Mouse (Mus musculus): ENCODE measurements around the gene Mrpl42. TPM values are rescaled to one million over a fixed set of nuclear protein-coding genes. Genes with fewer than 3 reads are reported as not detected.

The Mrpl42 gene
- polyA plus RNA-seq, 1 experiment: 141 TPM

DNA sequence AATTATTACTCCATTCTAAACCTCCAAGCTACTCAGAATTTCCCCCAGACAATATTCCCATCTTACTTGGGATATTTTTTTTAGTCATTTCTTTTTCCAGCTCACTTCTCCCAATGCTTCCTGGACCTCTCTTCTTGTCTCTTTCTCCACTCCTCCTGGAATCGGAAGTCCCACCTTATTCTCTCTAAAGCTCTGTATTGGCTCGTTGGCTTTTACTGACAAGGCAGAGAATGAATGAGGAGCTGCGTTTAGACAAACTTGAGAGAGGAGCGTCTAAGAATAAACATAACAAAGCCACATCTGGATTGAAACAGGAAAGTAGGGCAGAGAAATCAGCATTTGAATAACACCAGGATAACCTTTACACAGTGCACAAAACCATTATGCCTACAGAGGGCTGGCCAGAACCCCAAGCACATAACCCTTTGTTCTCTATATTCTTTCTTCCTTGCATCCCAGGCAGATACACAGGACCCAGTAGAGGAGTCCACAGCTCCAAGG is 40.6 kb downstream of the Mrpl42 start:
- no peak for DNase-seq (ENCODE audit: extremely low spot score in 1 of 2, low spot score in 1 of 2)

DNA sequence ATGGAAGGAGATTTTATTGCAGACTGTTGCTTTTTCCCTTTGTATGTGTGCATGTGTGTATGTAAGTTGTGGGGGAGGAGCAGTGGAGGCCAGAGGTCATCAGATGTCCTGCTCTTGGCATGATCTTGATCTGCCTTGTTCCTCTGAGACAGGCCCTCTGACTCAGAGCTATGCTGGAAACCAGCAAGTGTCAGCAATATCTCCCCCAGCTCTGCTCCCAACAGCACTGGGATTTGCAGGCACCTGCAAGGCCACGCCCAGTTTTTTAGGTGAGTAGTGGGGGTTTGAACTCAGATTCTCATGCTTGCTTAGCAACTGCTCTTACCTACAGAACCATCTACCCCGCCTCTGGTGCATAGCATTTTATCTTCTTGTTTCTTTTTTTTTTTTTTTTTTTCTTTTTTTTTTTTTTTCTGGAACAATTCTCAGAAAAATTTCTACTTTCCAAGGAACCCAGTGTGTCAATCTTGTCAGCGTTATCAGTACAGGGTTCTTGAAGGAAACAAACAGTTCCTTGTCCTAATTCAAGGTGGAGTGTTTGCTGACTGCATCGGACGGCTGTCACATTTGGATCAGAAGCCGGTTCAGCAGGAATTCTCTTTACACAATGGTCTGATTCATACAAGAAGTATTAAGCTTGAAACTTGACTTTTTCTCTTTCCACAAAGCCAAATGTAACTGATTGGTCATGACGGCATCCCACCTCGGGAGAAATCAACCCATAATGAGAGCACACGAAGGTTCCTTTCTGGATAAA is 43.5 kb downstream of the Mrpl42 start:
- DNase-seq (ENCODE audit: extremely low spot score in 1 of 2, low spot score in 1 of 2): no peak

DNA sequence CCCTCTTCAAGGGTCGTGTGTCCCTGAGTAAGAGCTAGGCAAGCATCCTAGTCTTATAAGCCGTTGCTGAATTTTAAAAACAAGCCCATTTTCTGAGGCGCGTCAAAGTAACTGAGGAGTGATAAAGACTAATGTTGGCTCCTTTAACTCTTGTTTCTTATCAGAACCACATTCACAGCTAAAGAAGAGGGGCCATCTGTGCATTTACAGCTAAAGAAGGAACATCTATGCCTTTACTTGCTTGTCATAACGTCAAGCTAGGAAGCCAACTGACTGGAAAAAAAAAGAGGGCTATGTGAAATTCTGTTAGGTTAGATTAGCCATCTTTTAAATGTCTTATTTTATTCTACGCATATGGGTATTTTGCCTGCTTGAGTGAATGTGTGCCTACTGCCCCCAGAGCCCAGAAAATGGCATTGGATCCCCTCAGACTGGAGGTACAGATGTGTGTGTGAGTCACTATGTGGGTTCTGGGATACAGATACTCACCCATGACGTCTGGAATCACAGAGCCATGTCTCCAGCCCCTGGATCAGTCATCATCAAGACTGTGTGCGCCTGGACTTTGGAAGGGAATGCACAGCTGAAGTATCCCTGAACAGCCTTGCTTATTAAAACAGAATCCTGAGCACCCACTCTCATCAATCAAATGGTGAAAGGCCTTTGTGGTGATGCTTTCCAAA is 44.2 kb downstream of the Mrpl42 start:
- no peak for DNase-seq (ENCODE audit: extremely low spot score in 1 of 2, low spot score in 1 of 2)

DNA sequence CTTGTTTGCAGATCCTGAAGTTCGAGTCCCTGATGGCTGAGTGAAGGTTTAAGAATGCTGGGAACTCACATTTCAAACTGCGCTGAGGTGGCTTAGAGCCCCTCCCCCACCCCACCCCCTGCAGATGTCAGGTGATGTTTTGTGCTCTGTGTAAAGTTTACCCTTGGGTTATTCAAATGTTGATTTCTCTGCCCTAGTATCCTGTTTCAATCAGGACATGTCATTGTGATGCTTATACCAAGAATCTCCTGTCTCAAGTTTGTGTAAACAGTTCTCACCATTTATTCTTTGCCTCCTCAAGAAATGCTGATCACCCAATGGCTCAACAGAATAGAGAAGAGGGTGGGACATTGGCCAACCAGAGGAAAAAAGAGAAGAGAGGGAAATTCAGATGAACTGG is 45.6 kb downstream of the Mrpl42 start:
- DNase-seq (ENCODE audit: extremely low spot score in 1 of 2, low spot score in 1 of 2): no peak

DNA sequence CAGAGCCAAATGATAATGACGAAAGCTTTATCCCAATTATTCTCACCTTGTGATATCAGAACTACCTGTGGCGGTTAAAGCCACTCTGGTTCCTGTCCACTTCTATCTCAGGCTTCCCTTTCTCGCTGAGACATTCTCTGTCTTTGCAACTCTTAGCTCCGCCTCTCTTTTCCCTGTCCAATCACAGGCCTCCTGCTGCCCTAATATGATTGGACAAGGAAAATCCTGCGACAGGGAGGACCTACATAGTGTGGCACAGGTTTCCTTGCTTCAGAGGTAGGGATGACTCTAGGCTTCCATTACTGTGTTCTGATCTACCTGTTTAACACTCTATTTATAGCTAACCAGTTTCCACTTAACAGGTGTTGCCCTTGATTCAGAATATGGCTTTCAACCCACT is 48.5 kb downstream of the Mrpl42 start:
- no peak for DNase-seq (ENCODE audit: extremely low spot score in 1 of 2, low spot score in 1 of 2)

GRCm38 (mm10) chr10:95449033-95449432 is 52.7 kb downstream of the Mrpl42 start:
- no peak for DNase-seq (ENCODE audit: extremely low spot score in 1 of 2, low spot score in 1 of 2)

DNA sequence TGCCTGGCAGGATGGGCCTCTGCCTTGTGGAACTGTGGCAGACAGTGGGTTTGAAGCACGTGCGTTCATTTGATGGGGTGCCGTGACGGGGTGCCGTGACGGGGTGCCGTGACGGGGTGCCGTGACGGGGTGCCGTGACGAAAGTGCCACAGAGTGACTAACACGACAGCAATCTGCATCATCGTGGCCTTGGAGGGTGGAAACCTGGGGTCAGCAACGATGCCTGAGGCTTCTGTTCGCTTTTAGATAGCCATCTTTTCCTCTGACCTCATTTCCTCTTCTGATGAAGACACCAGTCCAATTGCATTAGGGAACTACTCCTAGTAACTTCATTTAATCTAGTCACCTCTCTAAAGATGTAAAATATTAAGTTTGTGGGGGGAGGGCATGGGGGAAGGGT is 53.8 kb downstream of the Mrpl42 start:
- DNase-seq (ENCODE audit: extremely low spot score in 1 of 2, low spot score in 1 of 2): no peak

DNA sequence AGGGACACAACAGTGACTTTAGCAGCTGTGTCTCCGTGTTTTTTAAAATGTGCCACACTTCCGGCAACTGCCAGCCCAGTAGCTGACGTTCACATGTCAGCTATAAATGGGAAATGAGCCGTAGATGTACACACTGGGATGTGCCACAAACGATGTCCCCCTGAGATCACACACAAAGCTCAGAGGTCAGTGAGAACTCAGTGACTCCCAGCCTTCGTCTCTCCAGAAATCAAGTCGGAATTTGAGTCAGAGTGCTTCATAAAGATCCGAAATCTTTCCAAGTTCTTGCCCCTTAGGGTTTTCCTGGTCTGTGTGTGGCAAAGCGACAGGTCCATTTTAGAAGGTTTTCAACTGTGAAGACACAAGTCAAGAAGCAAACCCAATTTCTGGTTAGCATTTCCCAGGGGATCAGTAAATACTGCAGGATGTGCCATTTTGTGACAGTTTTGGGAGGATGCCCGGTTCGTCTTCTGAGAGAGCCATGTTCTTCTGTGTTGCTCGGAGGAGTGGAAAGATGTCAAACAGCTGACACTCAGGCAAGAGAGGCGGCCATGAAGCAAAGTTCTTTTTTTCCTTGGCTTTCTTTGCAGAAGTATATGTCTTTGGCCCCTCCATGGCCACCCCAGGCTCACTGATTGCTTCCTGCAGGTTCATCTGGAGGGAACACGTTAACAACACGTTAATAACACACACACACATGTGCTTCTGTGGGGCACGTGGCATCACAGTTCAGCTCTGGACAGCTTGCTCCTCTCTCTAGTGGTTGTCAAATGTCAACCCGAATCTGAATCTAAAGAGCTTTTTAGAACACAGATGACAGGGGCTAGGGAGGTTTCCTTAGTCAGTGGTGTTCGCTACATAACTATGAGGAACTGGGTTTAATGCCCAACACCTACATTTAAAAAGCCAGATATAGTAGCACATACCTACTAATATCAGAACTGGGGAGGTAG is 56.4 kb downstream of the Mrpl42 start:
- no peak for DNase-seq (ENCODE audit: extremely low spot score in 1 of 2, low spot score in 1 of 2)

- no peak for DNase-seq (ENCODE audit: extremely low spot score in 1 of 2, low spot score in 1 of 2)
Measured at GRCm38 (mm10) chr10:95442334-95442733, 59.4 kb downstream of the Mrpl42 start.

- no peak for DNase-seq (ENCODE audit: extremely low spot score in 1 of 2, low spot score in 1 of 2)
Measured at GRCm38 (mm10) chr10:95440566-95440965, 61.2 kb downstream of the Mrpl42 start.

- no peak for DNase-seq (ENCODE audit: extremely low spot score in 1 of 2, low spot score in 1 of 2)
Measured at GRCm38 (mm10) chr10:95439718-95440339, 61.9 kb downstream of the Mrpl42 start.

DNA sequence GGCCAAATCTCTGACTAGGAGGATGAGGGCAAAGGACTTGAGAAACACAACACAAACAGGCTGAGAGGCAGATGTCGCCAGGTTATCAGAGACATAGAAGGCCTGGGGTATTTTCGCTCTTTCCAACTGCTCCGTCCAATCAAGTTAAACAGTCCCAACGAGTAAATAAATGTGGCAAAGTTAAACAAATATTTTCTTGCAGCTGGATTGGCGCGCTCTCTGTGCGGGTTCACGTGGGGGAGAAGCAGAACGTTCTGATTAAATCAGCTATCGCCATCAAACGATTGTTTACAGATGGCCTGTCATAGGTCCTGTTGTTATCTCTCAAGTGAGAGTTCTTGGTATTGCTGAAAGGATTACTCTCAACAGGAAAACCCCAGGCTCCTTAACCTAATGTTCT is 62.8 kb downstream of the Mrpl42 start:
- DNase-seq (ENCODE audit: extremely low spot score in 1 of 2, low spot score in 1 of 2): no peak

Other genes starting within 250 kb of the Mrpl42 start
- gene Cradd, start 177.8 kb downstream of the Mrpl42 start, polyA plus RNA-seq (2012; rRNA removed): 7.1 and 8.6 TPM in 2 replicates
- gene Socs2, start 84.8 kb downstream of the Mrpl42 start, polyA plus RNA-seq (2012; rRNA removed): 21.2 and 25.0 TPM in 2 replicates
- 165 and 182 TPM in 2 replicates for gene Ube2n, start 13.2 kb upstream of the Mrpl42 start, polyA plus RNA-seq (2012; rRNA removed)
- 83.8 and 87.2 TPM in 2 replicates for gene Nudt4, start 62.2 kb upstream of the Mrpl42 start, polyA plus RNA-seq (2012; rRNA removed)
- 1.3 TPM in 1 of 2 replicates, not detected in the other for gene Anapc15-ps, start 171.5 kb upstream of the Mrpl42 start, polyA plus RNA-seq (2012; rRNA removed)